Mouse (Mus musculus): ENCODE data around the gene Colec11. TPM values are rescaled to one million over a fixed set of nuclear protein-coding genes. Genes with fewer than 3 reads are reported as not detected.

The Colec11 gene
- polyA plus RNA-seq, 1 experiment from 2014 or later, result 0.34 TPM

- Histone ChIP-seq H3K9me3 (ENCODE audit: control insufficient read depth, low read length) (no peaks in the 10 kb centered on the region), H3K9ac (replicated peaks; ENCODE audit: low read depth, low read length) (no peak within 1 kb of the TSS), H3K4me3 (replicated peaks; ENCODE audit: low read length) (no peak within 1 kb of the TSS), H3K27ac (ENCODE audit: low read length) (no peak within 1 kb of the TSS), H3K36me3 (ENCODE audit: control insufficient read depth, insufficient read depth) (no peaks in the 10 kb centered on the region), H3K27me3 (replicated peaks; ENCODE audit: control insufficient read depth, insufficient read depth, low read length) (no peaks in the 10 kb centered on the region), H3K4me1 (replicated peaks; ENCODE audit: control insufficient read depth, insufficient read depth, low read length) (no peaks in the 10 kb centered on the region), H3K4me2 (ENCODE audit: low read length) (no peak within 1 kb of the TSS)
- WGBS, result 84% methylated on average over 15 of the region's 15 CpGs
- ATAC-seq, result no peak
Observed at GRCm38 (mm10) chr12:28552299-28552698, 70.9 kb downstream of the Colec11 start, which contains the start of gene Dcdc2c. TSS of gene Dcdc2c (minus strand) at chr12:28552399.

DNA sequence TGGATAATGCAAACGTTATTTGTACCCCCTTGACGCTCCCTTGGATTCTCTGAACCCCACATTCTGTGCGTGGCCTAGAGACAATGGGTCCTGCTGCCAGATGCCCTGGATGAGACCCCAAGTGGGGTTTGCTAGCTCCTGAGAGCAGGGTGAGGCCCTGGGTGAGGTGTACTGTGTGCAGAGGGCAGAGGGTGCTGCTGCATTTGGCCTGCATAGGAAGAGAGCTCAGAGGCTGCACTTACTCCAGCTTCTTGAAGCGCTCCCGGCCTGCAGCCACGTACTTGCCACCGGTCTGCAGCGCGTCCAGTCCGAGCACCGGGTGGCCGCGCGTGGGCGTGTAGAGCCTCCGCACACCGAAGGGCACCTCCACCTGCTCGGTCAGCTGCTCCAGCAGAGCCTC is 71.4 kb downstream of the Colec11 start:
- Histone ChIP-seq H3K9ac (replicated peaks; ENCODE audit: low read depth, low read length) (no peak overlapping the region), H3K4me1 (replicated peaks; ENCODE audit: control insufficient read depth, insufficient read depth, low read length) (no peaks in the 10 kb centered on the region), H3K4me3 (replicated peaks; ENCODE audit: low read length) (no peak overlapping the region), H3K4me2 (ENCODE audit: low read length) (no peak overlapping the region), H3K27me3 (replicated peaks; ENCODE audit: control insufficient read depth, insufficient read depth, low read length) (no peaks in the 10 kb centered on the region), H3K27ac (ENCODE audit: low read length) (no peak overlapping the region), H3K9me3 (ENCODE audit: control insufficient read depth, low read length) (no peaks in the 10 kb centered on the region), H3K36me3 (ENCODE audit: control insufficient read depth, insufficient read depth) (no peaks in the 10 kb centered on the region)
- no peak for ATAC-seq
- WGBS, result 75% methylated on average over 18 of the region's 18 CpGs

- no peak overlapping the region for H3K4me2 ChIP-seq (ENCODE audit: low read length)
- no peak overlapping the region for H3K9ac ChIP-seq (replicated peaks; ENCODE audit: low read depth, low read length)
- no peaks in the 10 kb centered on the region for H3K27me3 ChIP-seq (replicated peaks; ENCODE audit: control insufficient read depth, insufficient read depth, low read length)
- no peaks in the 10 kb centered on the region for H3K9me3 ChIP-seq (ENCODE audit: control insufficient read depth, low read length)
- ATAC-seq, result no peak
- H3K27ac ChIP-seq (ENCODE audit: low read length), result no peak overlapping the region
- no peak overlapping the region for H3K4me3 ChIP-seq (replicated peaks; ENCODE audit: low read length)
- no peaks in the 10 kb centered on the region for H3K4me1 ChIP-seq (replicated peaks; ENCODE audit: control insufficient read depth, insufficient read depth, low read length)
- WGBS, result 65% methylated on average over 4 of the region's 4 CpGs
- no peaks in the 10 kb centered on the region for H3K36me3 ChIP-seq (ENCODE audit: control insufficient read depth, insufficient read depth)
Observed at GRCm38 (mm10) chr12:28548887-28549286, 74.3 kb downstream of the Colec11 start.

Other genes starting within 250 kb of the Colec11 start
- not detected in 2 replicates for gene Dcdc2c, start 71.0 kb downstream of the Colec11 start, polyA plus RNA-seq (2015; fragmentation: Nextera tagmentation; extraction: Ambion mirVana)
- gene Allc, start 40.9 kb downstream of the Colec11 start, polyA plus RNA-seq (2015; fragmentation: Nextera tagmentation; extraction: Ambion mirVana), result 0.15 and 0.48 TPM in 2 replicates
- 419 and 461 TPM in 2 replicates for gene Rps7, start 12.6 kb upstream of the Colec11 start, polyA plus RNA-seq (2015; fragmentation: Nextera tagmentation; extraction: Ambion mirVana)
- gene Rnaseh1, start 26.2 kb upstream of the Colec11 start, polyA plus RNA-seq (2015; fragmentation: Nextera tagmentation; extraction: Ambion mirVana), result 27.9 and 30.6 TPM in 2 replicates
- 40.4 and 44.3 TPM in 2 replicates for gene Adi1, start 51.9 kb upstream of the Colec11 start, polyA plus RNA-seq (2015; fragmentation: Nextera tagmentation; extraction: Ambion mirVana)
- gene Trappc12, start 127.1 kb upstream of the Colec11 start, polyA plus RNA-seq (2015; fragmentation: Nextera tagmentation; extraction: Ambion mirVana), result 47.0 and 50.0 TPM in 2 replicates
- 75.9 and 79.3 TPM in 2 replicates for gene Eipr1, start 128.4 kb upstream of the Colec11 start, polyA plus RNA-seq (2015; fragmentation: Nextera tagmentation; extraction: Ambion mirVana)

All from forebrain, embryonic 16.5 days (tissue).